Mouse (Mus musculus): ENCODE results near the gene Aff3.

The Aff3 gene

GRCm38 (mm10) chr1:38496886-38497528, 167.7 kb downstream of the Aff3 start:
- DNase-seq (ENCODE audit: low spot score) = no peak

GRCm38 (mm10) chr1:38495284-38495683, 169.5 kb downstream of the Aff3 start:
- no peak for DNase-seq (ENCODE audit: low spot score)

- DNase-seq (ENCODE audit: low spot score) = no peak
Measured at GRCm38 (mm10) chr1:38489733-38490132, 175.0 kb downstream of the Aff3 start.

- DNase-seq (ENCODE audit: low spot score) = no peak
Measured at GRCm38 (mm10) chr1:38488667-38489210, 176.0 kb downstream of the Aff3 start.

- DNase-seq (ENCODE audit: low spot score) = no peak
Measured at GRCm38 (mm10) chr1:38487884-38488283, 176.9 kb downstream of the Aff3 start.

- DNase-seq (ENCODE audit: low spot score) = no peak
Measured at GRCm38 (mm10) chr1:38483191-38483590, 181.6 kb downstream of the Aff3 start.

GRCm38 (mm10) chr1:38478246-38478743, 186.5 kb downstream of the Aff3 start:
- no peak for DNase-seq (ENCODE audit: low spot score)

GRCm38 (mm10) chr1:38470817-38471216, 193.9 kb downstream of the Aff3 start:
- no peak for DNase-seq (ENCODE audit: low spot score)

- DNase-seq (ENCODE audit: low spot score) = no peak
Measured at GRCm38 (mm10) chr1:38470166-38470565, 194.6 kb downstream of the Aff3 start.

- DNase-seq (ENCODE audit: low spot score) = no peak
Measured at GRCm38 (mm10) chr1:38467305-38468083, 197.3 kb downstream of the Aff3 start.

GRCm38 (mm10) chr1:38456719-38457269, 208.0 kb downstream of the Aff3 start:
- DNase-seq (ENCODE audit: low spot score) = no peak

- DNase-seq (ENCODE audit: low spot score) = no peak
Measured at GRCm38 (mm10) chr1:38454921-38455320, 209.8 kb downstream of the Aff3 start.

GRCm38 (mm10) chr1:38451367-38451766, 213.4 kb downstream of the Aff3 start:
- no peak for DNase-seq (ENCODE audit: low spot score)

- DNase-seq (ENCODE audit: low spot score) = no peak
Measured at GRCm38 (mm10) chr1:38450677-38451076, 214.1 kb downstream of the Aff3 start.

- DNase-seq (ENCODE audit: low spot score) = no peak
Measured at GRCm38 (mm10) chr1:38449816-38450478, 214.8 kb downstream of the Aff3 start.

- no peak for DNase-seq (ENCODE audit: low spot score)
Measured at GRCm38 (mm10) chr1:38448854-38449253, 215.9 kb downstream of the Aff3 start.

- DNase-seq (ENCODE audit: low spot score) = no peak
Measured at GRCm38 (mm10) chr1:38447581-38447980, 217.2 kb downstream of the Aff3 start.

GRCm38 (mm10) chr1:38446152-38446820, 218.5 kb downstream of the Aff3 start:
- no peak for DNase-seq (ENCODE audit: low spot score)

- no peak for DNase-seq (ENCODE audit: low spot score)
Measured at GRCm38 (mm10) chr1:38442887-38443286, 221.9 kb downstream of the Aff3 start.

GRCm38 (mm10) chr1:38442479-38442878, 222.3 kb downstream of the Aff3 start:
- no peak for DNase-seq (ENCODE audit: low spot score)

- DNase-seq (ENCODE audit: low spot score) = no peak
Measured at GRCm38 (mm10) chr1:38441800-38442199, 223.0 kb downstream of the Aff3 start.

- no peak for DNase-seq (ENCODE audit: low spot score)
Measured at GRCm38 (mm10) chr1:38440471-38440815, 224.3 kb downstream of the Aff3 start.

Measured in ovary, postnatal 10 days (tissue).